Mouse (Mus musculus) layer of hippocampus, adult 9-10 months (tissue): ENCODE measurements around the gene Pcp4l1.
"Not testable (repeated sequence)": the region's sequence is repeated elsewhere in the genome, so short reads cannot be mapped to it uniquely, and the experiment has no call there.

ENCODE experiments used
- DNase-seq: peaks from one replicate; pipeline ENCODE4 v3.0.0; 2022; ENCODE audit warnings: low spot score

The Pcp4l1 gene

DNA sequence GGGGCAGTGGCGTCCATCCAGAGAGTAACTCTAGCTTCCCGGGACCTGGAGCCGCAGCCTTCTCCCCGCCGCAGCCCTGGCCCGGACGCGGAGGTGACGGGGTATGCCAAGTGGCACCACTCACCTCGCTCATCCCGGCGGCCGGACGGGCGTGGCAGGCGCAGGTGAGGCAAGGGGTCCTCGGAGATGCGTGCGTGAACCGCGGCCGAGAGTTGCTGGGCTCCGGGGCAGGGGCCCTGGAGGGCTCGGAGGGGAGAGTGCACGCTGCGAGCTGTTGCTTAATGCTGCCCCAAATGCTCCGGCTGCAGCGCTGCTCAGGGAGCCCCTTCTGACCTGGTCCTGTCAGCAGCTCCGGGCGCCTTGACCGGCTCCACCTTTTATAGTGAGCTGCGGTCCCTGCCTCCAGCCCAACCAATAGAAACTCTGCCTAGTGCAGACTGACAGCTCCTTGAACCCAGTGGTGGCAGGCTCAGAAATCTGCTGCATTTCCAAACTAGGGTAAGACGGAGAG is at the start of gene Pcp4l1:
Pcp4l1 (minus strand) TSS at position 382 of the 511 bp plus-strand sequence.
- DNase-seq = no peak

DNA sequence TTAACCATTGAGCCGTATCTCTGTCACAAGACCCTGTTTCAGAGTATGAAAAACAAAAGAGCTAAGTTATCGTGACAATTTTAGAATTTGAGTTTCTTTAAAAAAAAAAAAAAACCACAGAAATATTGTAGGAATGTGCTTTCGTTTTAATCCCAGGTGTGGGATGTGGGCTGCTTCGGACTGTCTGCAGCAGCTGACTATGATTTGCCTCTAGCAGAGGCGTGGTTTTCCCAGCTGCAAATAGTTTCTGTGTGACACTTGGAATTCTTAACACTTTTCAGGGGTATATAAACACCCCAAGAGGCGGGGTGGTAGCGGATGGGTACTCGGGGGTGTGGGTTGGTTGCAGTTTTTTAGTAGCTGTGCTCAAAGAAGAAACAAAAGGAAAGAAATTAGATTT is 49.3 kb upstream of the Pcp4l1 start:
- no peak for DNase-seq

DNA sequence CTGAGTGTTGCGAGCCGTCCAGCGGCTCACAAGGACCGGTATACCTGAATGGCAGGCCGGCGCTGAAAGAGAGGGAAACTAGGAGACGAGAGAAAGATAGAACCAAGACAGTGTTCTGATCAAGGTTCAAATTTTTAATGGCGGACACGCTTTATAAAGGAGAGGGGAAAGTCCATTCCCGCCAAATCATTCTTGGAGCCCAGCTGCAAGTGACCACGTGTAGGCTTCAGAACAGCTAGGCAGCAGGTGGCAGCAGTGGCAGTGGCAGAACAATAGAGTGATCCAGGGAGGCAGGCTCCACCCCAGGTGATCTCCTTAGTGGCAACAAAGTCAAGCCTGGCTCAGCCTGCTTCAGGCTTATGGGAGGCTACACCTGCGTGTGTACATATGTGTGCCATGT is 45.9 kb upstream of the Pcp4l1 start:
- not testable (repeated sequence) for DNase-seq

DNA sequence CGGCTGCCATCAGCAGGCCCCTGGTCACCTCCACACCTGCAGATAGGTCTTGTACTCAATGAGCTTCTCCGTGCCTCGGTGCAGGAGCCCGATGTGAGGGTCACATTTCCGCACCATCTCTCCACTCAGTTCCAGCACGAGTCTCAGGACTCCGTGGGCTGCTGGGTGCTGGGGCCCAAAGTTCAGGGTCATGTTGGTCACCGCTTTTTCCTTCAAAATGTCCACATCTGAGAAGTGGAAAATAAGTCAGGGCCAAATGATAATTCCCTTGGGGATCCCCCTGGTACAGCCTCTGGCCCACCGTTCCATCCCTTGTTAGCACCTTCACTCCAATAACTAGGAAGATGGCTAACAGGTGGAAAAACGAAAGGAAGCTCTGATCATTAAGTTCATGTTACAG is 44.8 kb upstream of the Pcp4l1 start:
- DNase-seq = no peak

DNA sequence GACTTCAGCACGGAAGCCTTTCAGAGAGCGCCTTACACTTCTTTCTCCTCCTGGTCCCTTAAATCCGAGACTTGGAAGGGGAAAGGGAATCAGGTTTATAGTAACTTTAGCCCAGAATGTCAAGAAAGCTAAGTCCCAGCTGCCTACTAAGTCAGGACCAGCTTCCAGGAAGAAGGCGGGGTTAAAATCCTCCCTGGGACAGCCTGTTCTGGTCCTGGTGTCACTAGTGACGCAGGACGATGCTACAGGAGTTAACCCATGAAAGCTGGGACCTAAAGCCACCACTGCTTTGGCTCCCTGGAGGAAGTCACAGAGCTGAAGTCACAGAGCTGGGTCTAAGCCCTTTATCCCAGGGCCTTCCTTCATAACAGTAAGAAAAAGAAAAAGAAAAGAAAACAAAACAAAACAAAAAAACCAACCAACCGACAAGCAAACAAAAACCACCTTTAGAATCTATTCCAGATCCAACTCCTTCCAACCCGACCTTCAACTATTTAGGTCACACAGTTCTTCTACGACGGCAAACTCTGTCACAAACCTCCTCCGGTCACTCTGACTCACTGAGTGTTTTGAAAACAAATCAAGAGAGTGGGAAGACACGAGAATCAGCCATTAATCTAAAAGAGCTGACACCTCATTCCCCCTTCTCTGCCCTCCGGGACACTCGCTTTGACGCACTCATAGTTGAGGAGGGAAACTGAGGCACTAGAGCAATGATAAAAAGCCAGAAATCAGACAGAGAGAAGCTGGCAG is 44.1 kb upstream of the Pcp4l1 start:
- DNase-seq = no peak

DNA sequence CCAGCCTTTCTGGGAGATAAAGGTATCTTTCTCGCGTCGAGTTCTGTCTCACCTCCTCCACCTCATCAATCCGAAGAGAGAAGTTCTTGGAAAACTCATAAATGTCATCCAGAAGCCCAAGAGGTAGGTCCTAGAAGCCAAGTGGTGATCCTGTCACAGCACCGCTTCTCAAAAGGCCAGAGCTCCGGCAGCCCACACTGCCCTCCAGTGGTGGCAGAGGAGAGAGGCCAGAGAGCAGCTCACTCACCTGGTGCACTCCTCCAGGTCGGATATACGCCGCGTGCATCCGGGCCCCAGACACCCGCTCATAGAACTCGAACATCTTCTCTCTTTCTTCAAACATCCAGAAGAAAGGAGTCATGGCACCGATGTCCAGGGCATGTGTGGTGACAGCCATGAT is 42.4 kb upstream of the Pcp4l1 start:
- DNase-seq = no peak

DNA sequence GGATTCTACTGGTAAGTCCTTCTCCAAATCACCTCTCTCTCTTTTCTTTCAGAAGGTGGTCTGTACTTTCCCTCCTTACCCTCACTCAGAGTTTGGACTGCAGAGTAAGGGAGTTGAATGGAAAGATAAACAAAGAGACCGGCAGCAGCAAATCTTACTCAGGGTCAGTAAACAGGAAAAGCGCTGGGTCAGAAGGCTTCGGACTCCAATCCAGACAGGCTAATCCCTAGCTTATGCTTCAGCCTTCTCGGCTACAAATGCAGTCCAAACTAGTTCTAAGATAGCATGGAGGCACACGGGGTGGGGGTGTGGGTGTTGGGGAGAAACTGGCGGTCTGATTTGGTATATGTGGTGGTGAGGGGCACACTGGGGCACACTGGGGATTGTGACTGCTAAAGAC is 41.4 kb upstream of the Pcp4l1 start:
- DNase-seq = no peak

DNA sequence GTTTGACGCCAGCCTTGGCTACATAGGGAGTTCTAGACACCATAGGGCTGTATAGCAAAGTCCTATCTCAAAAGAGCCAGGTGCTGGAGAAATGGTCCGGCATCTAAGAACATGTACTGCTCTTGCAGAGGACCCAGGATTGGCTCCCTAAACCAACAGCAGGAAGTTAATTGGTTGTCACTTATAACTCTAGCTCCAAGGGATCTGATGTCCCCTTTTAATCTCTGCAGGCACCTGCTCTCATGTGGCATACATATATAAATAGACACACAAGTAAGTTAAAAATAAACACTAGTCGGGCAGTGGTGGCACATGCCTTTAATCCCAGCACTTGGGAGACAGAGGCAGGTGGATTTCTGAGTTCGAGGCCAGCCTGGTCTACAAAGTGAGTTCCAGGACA is 39.7 kb upstream of the Pcp4l1 start:
- DNase-seq = no peak

DNA sequence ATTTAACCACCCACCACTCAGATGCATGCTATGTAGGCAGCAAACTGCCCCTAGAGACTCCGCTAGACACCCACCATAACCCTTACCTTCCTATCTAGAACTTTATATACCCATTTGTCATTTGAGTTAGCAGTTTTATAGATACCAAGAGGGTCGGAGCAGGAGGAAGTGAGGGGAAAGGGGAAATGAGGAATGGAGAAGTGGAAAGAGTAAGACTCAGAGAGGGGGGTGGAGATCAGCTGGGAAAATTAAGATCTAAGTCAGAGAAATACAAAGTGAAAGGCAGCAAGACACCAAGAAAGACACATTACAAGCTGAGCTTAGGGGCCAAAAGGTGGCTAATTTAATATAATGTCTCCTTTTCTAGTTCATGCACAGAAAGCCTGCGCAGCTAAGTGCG is 38.5 kb upstream of the Pcp4l1 start:
- no peak for DNase-seq

DNA sequence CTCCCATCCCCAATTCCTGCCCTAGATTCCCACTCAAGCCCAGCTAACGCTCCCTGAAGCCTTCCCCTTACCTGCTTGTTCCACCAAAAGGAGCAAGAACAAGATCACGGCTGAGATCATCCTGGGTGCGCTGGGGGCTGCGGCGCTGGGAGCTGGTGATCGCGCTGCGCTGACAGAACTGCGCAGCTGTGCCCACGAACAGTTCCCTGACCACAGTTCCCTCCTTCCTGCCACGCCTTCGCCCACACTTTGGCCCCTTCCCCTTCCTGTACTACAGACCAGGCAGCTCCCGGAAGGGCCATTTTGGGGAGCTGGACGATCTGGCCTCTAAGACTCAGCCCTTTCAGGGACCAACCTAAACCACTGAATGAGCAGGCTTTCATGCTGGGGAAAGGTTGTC is 38.1 kb upstream of the Pcp4l1 start, which contains the start of gene Fcer1g:
Fcer1g (minus strand) TSS at position 240 of the 400 bp plus-strand sequence.
- DNase-seq = no peak

DNA sequence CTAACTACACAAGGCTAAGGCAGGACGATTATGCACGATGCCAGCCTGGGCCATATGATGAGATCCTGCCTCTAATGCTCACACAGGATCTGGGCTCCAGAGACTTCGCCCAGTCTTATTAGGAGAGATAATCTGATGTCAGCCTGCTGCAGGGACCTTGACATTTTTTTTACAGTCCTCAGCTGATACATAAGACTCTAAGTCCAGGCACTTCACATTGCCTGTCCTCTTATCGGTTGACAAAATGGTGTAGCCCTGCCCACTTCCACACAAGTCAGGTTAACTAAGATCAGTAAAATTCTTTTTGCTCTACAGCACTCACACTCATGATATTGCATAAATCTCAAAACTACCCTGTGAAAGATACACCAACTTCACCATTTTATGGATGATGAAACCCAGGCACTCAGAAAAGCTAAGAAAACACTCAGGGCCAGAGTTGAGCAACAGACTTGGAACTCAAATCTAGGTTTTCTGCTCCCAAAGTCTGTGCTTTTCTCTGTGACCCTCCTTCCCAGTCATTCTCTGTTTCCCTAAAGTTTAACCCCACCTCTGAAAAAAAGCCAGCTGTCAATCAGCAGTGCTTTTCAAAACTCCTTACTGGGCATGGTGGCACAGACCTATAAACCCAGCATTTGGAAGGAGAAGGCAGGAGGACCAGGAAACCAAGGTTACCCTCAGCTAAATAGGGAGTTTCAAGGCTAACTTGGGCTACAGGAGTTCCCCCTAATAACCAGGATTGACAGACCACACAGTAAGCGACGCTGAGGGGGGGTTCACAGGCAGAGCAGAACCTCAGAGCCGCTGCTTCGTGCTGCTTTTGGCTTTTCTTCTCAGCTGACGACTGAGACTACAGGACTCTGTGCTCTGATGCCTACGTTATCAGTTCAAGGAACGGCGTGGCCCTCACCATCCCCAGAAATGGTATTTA is 37.0 kb upstream of the Pcp4l1 start:
- DNase-seq = no peak

DNA sequence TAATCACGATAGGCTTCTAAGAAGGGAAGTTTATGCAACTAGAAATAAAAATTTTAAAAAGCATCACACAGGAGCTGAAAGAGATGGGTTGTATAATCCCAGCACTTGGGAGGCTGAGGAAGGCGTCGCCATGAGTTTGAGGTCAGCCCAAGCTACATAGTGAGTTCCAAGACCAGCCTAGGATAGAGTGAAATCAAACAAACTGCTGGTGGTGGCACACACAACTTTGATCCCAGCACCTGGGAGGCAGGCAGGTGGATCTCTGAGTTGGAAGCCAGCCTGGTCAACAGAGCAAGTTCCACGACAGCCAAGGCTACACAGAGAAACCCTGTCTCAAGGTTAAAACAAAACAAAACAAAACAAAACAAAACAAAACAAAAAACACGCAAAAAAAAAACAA is 36.3 kb upstream of the Pcp4l1 start:
- DNase-seq = no peak

DNA sequence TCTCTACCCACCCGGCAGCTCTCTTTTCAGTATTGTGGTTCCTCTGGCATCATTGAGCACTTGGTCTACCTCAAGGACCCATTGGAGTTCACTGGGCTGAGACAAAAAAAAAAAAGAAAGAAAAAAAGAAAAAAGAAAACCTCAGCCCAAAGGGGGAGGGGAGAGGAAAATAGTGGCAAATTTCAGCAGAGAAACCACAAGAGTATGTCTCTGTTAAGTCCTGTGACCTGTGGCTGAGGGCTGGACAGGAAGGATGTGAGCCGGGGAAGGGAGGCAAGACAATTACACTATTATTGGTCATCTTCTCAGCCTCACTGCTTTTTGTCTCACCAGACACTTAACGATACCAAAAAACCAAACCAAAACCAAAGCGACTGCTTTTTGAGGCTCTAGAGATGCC is 35.8 kb upstream of the Pcp4l1 start:
- no peak for DNase-seq

DNA sequence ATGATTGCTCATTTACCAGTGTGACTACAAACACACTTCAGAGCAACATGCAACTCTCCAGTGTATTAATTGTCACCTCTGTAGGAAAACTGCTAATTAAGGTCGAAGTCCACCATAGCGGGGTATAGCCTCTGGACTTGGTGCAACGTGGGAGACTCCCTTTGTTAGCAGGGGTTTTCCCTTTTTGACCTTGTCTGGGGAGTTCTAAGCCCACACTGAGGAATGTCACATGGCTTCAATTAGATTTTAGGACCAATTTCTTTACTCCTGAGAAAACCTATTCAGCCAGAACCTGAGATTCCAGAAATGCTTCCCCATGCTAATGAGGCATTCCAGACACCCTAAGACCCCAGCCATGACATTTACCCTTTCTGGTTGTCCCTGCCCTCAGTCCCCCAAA is 34.1 kb upstream of the Pcp4l1 start:
- DNase-seq = no peak

DNA sequence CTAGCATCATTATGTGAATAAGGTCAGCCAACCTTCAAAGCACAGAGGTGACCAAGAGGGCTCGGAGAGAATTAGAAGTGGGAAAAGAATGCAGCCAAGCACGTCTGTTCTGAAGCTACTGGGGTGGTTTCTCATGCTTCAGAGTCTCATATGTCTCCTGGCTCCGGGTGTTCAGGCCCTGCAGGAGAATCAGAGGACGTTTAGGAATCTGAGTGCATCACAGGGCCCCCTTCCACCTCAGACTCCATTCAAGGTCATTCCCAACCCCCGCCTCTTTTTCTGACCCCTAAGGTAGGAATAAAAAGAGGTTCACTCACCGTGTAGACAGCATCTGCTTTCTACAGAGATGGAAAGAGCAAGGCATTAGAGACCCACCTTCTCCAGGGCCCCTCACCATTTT is 33.7 kb upstream of the Pcp4l1 start:
- no peak for DNase-seq

DNA sequence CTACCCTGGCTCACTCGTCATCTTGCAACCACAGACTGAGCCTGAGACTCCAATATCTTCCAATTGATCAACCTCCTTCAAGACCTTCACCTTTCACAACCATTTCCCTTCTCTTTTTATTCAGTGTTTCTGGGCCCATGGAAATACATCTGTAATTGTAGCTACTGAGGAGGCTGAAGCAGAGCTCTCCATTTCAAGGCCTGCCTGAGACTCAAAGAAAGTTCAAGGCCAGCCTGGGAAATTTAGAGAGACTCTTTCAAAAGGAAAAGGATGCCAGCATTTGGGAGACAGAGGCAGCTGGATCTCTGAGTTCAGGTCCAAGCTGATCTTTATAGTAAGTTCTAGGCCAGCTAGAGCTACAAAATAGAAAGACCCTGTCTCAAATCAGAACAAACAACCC is 31.8 kb upstream of the Pcp4l1 start:
- no peak for DNase-seq

DNA sequence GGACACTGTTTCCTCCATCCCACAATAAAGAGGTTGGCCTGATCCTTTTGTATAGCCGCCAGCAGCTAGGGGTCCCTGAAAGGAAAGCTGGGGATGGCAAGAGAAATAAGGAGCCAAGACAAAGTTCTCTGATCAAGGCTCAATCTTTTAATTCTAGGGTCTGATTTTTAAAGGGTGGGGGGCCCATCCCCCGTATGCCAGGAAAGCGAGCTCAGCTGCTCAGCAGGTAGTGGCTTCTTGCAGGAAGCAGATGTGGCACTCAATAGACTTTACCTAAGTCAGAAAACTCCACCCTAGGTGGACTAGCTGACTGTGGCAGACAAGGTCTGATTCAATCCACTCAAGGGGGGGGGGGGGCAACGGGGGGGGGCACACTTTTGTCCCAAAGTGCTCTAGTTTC is 30.7 kb upstream of the Pcp4l1 start:
- no peak for DNase-seq

DNA sequence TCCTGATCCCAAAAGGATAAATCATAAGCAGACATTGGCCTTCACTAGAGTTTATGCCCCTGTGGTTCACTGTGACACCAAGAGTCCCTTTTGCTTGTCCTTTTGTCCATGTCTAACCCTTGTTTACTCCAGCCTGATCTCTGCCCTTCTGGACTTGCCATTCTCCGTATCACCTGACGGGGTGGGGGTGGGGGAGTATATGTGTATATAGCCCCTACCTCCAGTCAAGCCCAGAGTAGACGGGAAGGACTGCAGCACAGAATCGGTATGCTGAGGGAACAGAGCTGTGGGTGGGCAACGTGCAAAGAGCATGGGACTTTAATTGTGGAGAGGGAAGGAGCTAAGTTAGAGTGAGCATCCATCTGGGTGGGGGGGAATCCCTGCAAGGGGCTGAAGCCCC is 28.8 kb upstream of the Pcp4l1 start, which contains the start of gene Apoa2:
Apoa2 (plus strand) TSS at position 198 of the 400 bp plus-strand sequence.
- no peak for DNase-seq

DNA sequence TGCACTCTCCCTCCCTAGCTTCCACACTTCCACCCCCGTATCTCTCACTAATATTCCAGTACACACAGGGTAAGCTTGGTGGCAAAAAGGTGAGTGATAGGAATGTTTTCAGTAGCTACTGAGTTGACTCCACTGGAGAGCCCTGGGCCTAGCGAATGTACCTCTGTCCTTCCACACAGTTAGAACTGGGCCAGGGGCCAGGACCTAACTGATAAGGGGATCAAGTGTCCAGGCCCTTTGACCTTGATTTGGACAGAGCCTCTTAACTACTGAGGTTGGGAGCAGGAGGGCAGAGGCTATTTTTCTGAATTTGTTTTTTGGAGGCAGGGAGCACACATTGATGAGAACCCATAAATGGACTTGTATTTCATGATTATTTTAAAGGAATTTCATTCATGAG is 27.7 kb upstream of the Pcp4l1 start:
- DNase-seq = no peak

DNA sequence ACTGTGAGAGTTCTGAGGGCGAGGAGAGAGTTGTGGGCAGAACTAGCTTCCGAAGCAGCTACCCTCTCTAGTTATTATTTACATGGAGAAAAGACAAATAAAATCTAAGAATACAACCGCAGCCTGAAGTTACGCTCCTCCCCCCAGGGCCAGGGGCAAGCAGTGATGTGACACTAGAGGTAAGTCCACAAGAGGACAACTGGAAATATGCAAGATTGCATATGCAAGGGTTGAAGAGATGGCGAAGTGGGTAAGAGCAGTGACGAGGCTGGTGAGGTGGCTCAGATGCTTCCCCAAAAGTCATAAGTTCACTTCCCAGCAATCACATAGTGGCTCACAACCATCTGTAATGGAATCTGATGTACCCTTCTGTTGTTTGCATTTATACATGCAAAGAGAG is 27.1 kb upstream of the Pcp4l1 start:
- no peak for DNase-seq

DNA sequence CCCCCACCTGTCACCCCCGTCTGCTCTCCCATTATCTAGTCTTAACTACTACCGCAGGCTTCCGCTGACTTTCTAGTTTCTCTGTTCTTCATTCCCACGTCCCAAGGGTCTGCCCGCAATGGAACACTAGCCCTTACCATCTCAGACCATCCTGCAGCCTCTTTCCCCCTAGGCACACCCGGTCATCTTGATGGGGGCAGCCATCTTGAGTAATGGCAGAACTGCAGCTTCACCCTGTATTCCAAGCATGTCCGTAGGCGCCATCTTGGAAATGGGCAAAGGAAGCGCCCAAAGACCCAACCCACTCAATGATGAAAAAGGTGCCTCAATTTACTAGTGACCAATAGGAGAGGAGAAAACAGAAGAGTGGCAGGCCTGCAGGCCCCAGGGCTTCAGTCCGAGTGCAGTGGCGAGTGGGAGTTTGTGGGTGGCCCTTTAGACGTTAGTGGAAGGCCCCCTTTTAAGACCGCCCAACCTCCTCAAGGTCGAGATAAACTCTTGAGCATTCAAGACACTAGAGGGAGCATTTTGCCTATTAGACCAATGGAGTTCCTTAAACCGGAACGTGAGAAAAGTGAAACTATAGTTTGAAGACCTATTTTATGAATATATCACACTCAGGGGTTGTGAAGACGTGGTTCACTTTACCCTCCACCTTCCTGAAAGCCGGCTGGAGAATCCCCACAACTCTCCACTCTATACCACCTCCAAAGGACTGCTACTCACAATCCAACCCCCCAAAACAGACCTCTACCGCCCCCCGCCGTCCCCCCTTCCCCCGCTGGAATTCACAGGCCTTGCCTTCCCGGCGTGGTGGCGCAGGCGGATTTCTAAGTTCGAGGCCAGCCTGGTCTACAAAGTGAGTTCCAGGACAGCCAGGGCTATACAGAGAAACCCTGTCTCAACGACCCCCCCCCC is 26.4 kb upstream of the Pcp4l1 start, which contains the start of gene Tomm40l:
Tomm40l (minus strand) TSS at position 277 of the 918 bp plus-strand sequence.
- peak; percentile 98 for DNase-seq
